Mouse (Mus musculus) CH12.LX (cell line): ENCODE results near the gene Dnm3. TPM values are rescaled to one million over a fixed set of nuclear protein-coding genes. Genes with fewer than 3 reads are reported as not detected.
A peak's percentile ranks its signal among the peaks of the same experiment; 100 is the strongest.

Source experiments
- DNase-seq: peaks from one replicate; pipeline ENCODE4 v3.0.0-alpha.2; 2013; ENCODE audit errors: extremely low read depth
- H3K27ac ChIP-seq: 2 replicates; pipeline ENCODE4 v1.5.1; 2012; ENCODE audit warnings: low read depth, mild to moderate bottlenecking, control low read depth, moderate library complexity; ENCODE audit not compliant: insufficient read depth
- H3K27me3 ChIP-seq: replicated peaks from 2 replicates; pipeline ENCODE3; 2012; ENCODE audit warnings: inconsistent platforms
- H3K36me3 ChIP-seq, 2 experiments: replicated peaks in 1 of 2; 2 replicates each; pipeline versions ENCODE3 to v1.6.1; 2012; ENCODE audit warnings: inconsistent platforms in 1 of 2, low read length in 1 of 2, mild to moderate bottlenecking in 1 of 2, mixed read lengths in 1 of 2, moderate library complexity in 1 of 2; ENCODE audit not compliant: control insufficient read depth in 1 of 2, insufficient read depth in 1 of 2
- H3K4me1 ChIP-seq, 2 experiments: 2 replicates each; pipeline ENCODE4 v1.6.1; 2012; ENCODE audit warnings: inconsistent platforms in 1 of 2, moderate library complexity in 1 of 2; ENCODE audit not compliant: insufficient read depth in 2 of 2, control insufficient read depth in 1 of 2
- H3K4me2 ChIP-seq: 2 replicates; pipeline ENCODE4 v1.6.1; 2012; ENCODE audit warnings: low read depth, mild to moderate bottlenecking, control low read depth; ENCODE audit not compliant: poor library complexity, insufficient read depth, severe bottlenecking
- H3K4me3 ChIP-seq, 3 experiments: fragments of 150-350 bp in 1 of 3; sonication (generic) in 1 of 3; replicated peaks in 1 of 3; 2 replicates each; pipeline versions ENCODE3 to v1.5.1; 2011 to 2012; ENCODE audit warnings: low read depth in 2 of 3, low read length in 2 of 3, mild to moderate bottlenecking in 2 of 3, moderate library complexity in 2 of 3, control low read depth in 1 of 3, improper control_type of control experiment in 1 of 3, inconsistent platforms in 1 of 3, mixed read lengths in 1 of 3; ENCODE audit not compliant: poor library complexity in 1 of 3
- H3K79me2 ChIP-seq: replicated peaks from 2 replicates; pipeline ENCODE4 v1.6.1; 2012; ENCODE audit warnings: mild to moderate bottlenecking, moderate library complexity; ENCODE audit not compliant: control insufficient read depth, poor library complexity, insufficient read depth, severe bottlenecking; ENCODE audit errors: extremely low read depth
- H3K9ac ChIP-seq: 2 replicates; pipeline ENCODE4 v1.6.1; 2012; ENCODE audit warnings: low read depth, mild to moderate bottlenecking, control low read depth, moderate library complexity; ENCODE audit not compliant: insufficient read depth
- H3K9me3 ChIP-seq: replicated peaks from 2 replicates; pipeline ENCODE3; 2012; ENCODE audit warnings: low read length, inconsistent platforms, mixed read lengths
- CHD1 ChIP-seq: IDR thresholded peaks from 2 replicates; pipeline ENCODE4 v1.6.1; 2012; ENCODE audit warnings: low read depth, low read length, improper control_type of control experiment, inconsistent platforms
- CHD2 ChIP-seq: IDR thresholded peaks from 2 replicates; pipeline ENCODE4 v1.6.1; 2011; ENCODE audit warnings: low read length, improper control_type of control experiment
- CTCF ChIP-seq, 2 experiments: IDR thresholded peaks in 1 of 2; conservative IDR thresholded peaks in 1 of 2; 2 replicates each; pipeline ENCODE4 v1.5.1; 2011 to 2012; ENCODE audit warnings: low read depth in 2 of 2, low read length in 2 of 2, improper control_type of control experiment in 1 of 2, inconsistent platforms in 1 of 2, mild to moderate bottlenecking in 1 of 2, moderate library complexity in 1 of 2
- ETS1 ChIP-seq: conservative IDR thresholded peaks from 2 replicates; pipeline ENCODE4 v1.6.1; 2012; ENCODE audit warnings: low read depth, mild to moderate bottlenecking, inconsistent platforms, low read length, improper control_type of control experiment, moderate library complexity
- GABPA ChIP-seq: IDR thresholded peaks from 2 replicates; pipeline ENCODE4 v1.6.1; 2012; ENCODE audit warnings: low read depth, low read length, improper control_type of control experiment, inconsistent platforms; ENCODE audit not compliant: insufficient replicate concordance
- KAT2A ChIP-seq: IDR thresholded peaks from 2 replicates; pipeline ENCODE4 v1.6.1; 2012; ENCODE audit warnings: low read length, improper control_type of control experiment, inconsistent platforms; ENCODE audit not compliant: insufficient replicate concordance
- MAFK ChIP-seq: IDR thresholded peaks from 2 replicates; pipeline ENCODE4 v1.6.1; 2011; ENCODE audit warnings: low read length, improper control_type of control experiment; ENCODE audit not compliant: insufficient replicate concordance
- NELFE ChIP-seq: IDR thresholded peaks from 2 replicates; pipeline ENCODE4 v1.6.1; 2011; ENCODE audit warnings: low read depth, low read length, improper control_type of control experiment
- PAX5 ChIP-seq: IDR thresholded peaks from 2 replicates; pipeline ENCODE4 v1.6.1; 2012; ENCODE audit warnings: low read length, inconsistent platforms, mixed read lengths
- POLR2A ChIP-seq: IDR thresholded peaks from 2 replicates; pipeline ENCODE4 v1.6.1; 2011; ENCODE audit warnings: low read depth, mild to moderate bottlenecking, improper control_type of control experiment, low read length
- RAD21 ChIP-seq: IDR thresholded peaks from 2 replicates; pipeline ENCODE4 v1.6.1; 2011; ENCODE audit warnings: low read depth, mild to moderate bottlenecking, low read length, improper control_type of control experiment, moderate library complexity
- RCOR1 ChIP-seq: conservative IDR thresholded peaks from 2 replicates; pipeline ENCODE4 v1.6.1; 2012; ENCODE audit warnings: low read depth, mild to moderate bottlenecking, inconsistent platforms, low read length, improper control_type of control experiment
- SMC3 ChIP-seq: IDR thresholded peaks from 2 replicates; pipeline ENCODE4 v1.6.1; 2011; ENCODE audit warnings: low read depth, low read length, improper control_type of control experiment
- TBP ChIP-seq: conservative IDR thresholded peaks from 2 replicates; pipeline ENCODE4 v1.6.1; 2011; ENCODE audit warnings: low read depth, low read length, improper control_type of control experiment
- UBTF ChIP-seq: IDR thresholded peaks from 2 replicates; pipeline ENCODE4 v1.6.1; 2012; ENCODE audit warnings: low read depth, mild to moderate bottlenecking, inconsistent platforms, low read length, improper control_type of control experiment, moderate library complexity
- USF1 ChIP-seq: IDR thresholded peaks from 2 replicates; pipeline ENCODE4 v1.6.1; 2014; ENCODE audit warnings: low read depth, mild to moderate bottlenecking, inconsistent platforms, low read length, improper control_type of control experiment
- ZMIZ1 ChIP-seq: IDR thresholded peaks from 2 replicates; pipeline ENCODE4 v1.6.1; 2012; ENCODE audit warnings: low read depth, mild to moderate bottlenecking, inconsistent platforms, low read length, improper control_type of control experiment
- dilution Hi-C: fragments of 300-500 bp; cut with MboI; formaldehyde crosslinking; loops from 2 replicates; pipeline ENCODE4 v1.14.3; 2020; ENCODE audit warnings: low sequenced_read_pairs; ENCODE audit not compliant: extremely low pct_unique_long_range_greater_than_20kb, extremely low pct_ligation_motif_present
- in situ Hi-C: fragments of 300-500 bp; cut with MboI; formaldehyde crosslinking; loops from 3 replicates; pipeline ENCODE4 v1.14.3; 2019; ENCODE audit warnings: low sequenced_read_pairs, low pct_ligation_motif_present, low pct_unique_long_range_greater_than_20kb, mixed read lengths
- polyA plus RNA-seq: library from polyadenylated mRNA; unstranded; fragments of >175 nt; gene quantifications from 2 replicates; pipeline ENCODE4 v1.2.1, GENCODE M21; 2012; ENCODE audit warnings: low read depth; ENCODE audit not compliant: insufficient read length
- total RNA-seq, 2 experiments: library from RNA; depleted of rRNA; stranded (reverse); fragments of 300-350 nt in 1 of 2; fragments of >200 nt in 1 of 2; gene quantifications; 2 replicates each; pipeline ENCODE4 v1.2.3; 2012 to 2014

The Dnm3 gene
- total and polyA plus RNA-seq, 3 experiments = 3.6 to 9.5 (median 6.9) TPM

- peaks cover 3 to 27% of the 10 kb centered on the region in 2 experiments for H3K4me1 ChIP-seq
- H3K9ac ChIP-seq = no peak overlapping the region
- peak; percentile 13 for DNase-seq
- in situ Hi-C loops = no loop called here
- H3K4me2 ChIP-seq = no peak overlapping the region
- H3K27ac ChIP-seq = no peak overlapping the region
- peaks cover 3% of the 10 kb centered on the region for H3K9me3 ChIP-seq
- dilution Hi-C loops = no loop called here
- H3K79me2 ChIP-seq = no peaks in the 10 kb centered on the region; the same call in 1 of the 2 replicates
- TF ChIP-seq KAT2A (no peak), CHD2 (no peak), ZMIZ1 (no peak), PAX5 (no peak), NELFE (no peak), RAD21 (peak; percentile 34), CTCF (conservative IDR thresholded peaks at IDR 0.05 in 1 of 2, IDR thresholded peaks at IDR 0.05 in 1 of 2; ENCODE audit: low read depth in 2 of 2, low read length in 2 of 2) (peak in 1 of 2 experiments; percentile 48; a peak in 2 of 4 replicates), SMC3 (peak; percentile 35), GABPA (no peak), UBTF (no peak), POLR2A (no peak)
- no peak overlapping the region for H3K4me3 ChIP-seq
- no peaks in the 10 kb centered on the region for H3K36me3 ChIP-seq
- no peaks in the 10 kb centered on the region for H3K27me3 ChIP-seq
Observed at GRCm38 (mm10) chr1:162092401-162092800, 385.4 kb downstream of the Dnm3 start.

DNA sequence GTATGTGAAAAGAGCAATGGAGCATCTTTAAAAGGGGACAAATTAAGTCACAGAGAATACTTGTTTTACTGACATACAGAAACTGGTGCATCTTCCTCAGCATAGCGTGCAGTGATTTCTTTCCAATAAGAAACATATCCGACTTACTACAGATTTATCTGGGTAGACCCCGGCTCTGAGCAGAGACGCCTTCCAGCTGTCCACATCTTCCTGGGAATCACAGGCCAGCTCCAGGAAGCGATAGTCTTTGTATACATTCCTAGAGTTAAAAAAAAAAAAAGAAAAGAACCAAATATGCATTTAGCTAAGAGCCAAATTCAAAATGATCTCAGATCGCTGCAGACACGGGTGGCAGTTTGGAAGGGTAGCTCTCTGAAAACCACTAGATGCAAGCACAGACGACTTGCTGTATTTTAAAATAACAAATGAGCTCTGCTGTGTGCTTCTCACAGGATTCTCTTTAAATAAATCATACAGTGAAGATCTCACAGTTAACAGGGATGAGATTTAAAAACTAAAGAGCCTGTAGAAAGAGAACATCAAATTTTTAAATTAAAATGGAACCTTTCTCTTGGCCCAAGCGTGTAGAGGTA, 393.9 kb downstream of the Dnm3 start:
- Histone ChIP-seq H3K27ac (no peak overlapping the region), H3K36me3 (peaks cover 5 to 7% of the 10 kb centered on the region in 2 experiments), H3K4me2 (no peak overlapping the region), H3K27me3 (no peaks in the 10 kb centered on the region), H3K79me2 (no peaks in the 10 kb centered on the region), H3K9ac (no peak overlapping the region), H3K4me3 (no peak overlapping the region), H3K9me3 (no peaks in the 10 kb centered on the region), H3K4me1 (peaks cover 3 to 8% of the 10 kb centered on the region in 2 experiments; a peak in 1 of 4 replicates)
- in situ Hi-C loops (no loop called here), dilution Hi-C loops (no loop called here)
- DNase-seq = no peak
- TF ChIP-seq CHD2 = no peak
- TF ChIP-seq ETS1 = no peak
- TF ChIP-seq MAFK = no peak
- no peak for TF ChIP-seq TBP
- TF ChIP-seq USF1 = no peak
- no peak for TF ChIP-seq UBTF

GRCm38 (mm10) chr1:162083354-162083753, 394.5 kb downstream of the Dnm3 start:
- Histone ChIP-seq H3K36me3 (peaks cover 5 to 7% of the 10 kb centered on the region in 2 experiments), H3K9me3 (no peaks in the 10 kb centered on the region), H3K4me3 (no peak overlapping the region), H3K9ac (no peak overlapping the region)
- DNase-seq = no peak
- dilution Hi-C loops = no loop called here
- in situ Hi-C loops = no loop called here
- TF ChIP-seq GABPA (no peak), CHD1 (no peak), MAFK (no peak), CTCF (conservative IDR thresholded peaks at IDR 0.05 in 1 of 2, IDR thresholded peaks at IDR 0.05 in 1 of 2; ENCODE audit: low read depth in 2 of 2, low read length in 2 of 2) (no peak), PAX5 (no peak), SMC3 (no peak), RCOR1 (no peak)
- TF ChIP-seq, all 38 proteins: peak for 0
- Histone ChIP-seq H3K4me2 (no peak overlapping the region), H3K4me1 (peaks cover 3 to 8% of the 10 kb centered on the region in 2 experiments; a peak in 1 of 4 replicates), H3K79me2 (no peaks in the 10 kb centered on the region), H3K27me3 (no peaks in the 10 kb centered on the region), H3K27ac (no peak overlapping the region)
